23 mouse cellular contexts compared by ENCODE assay signal in genomic region chr10:110811862-110812225, GRCm38 (mm10).
DNase-seq lines count a peak whose midpoint lies in the region; ATAC-seq and TF ChIP-seq lines count a peak whose summit lies in the region.
"Had no signal": no experiment of that assay in that cellular context is flagged by ENCODE, and none has a peak within 500 bp of the region (broad histone marks: within the 10 kb centered on the region; RNA-seq: fewer than 3 reads in every experiment).

No protein-coding gene starts in this region.

- WGBS in kidney, adult 2 months = 24% methylated on average over 2 of the region's 2 CpGs
- 53% methylated on average over 2 of the region's 2 CpGs for WGBS in lung, embryonic 14.5 days

- no peak overlapping the region for H3K9ac ChIP-seq in lung, embryonic 14.5 days
- H3K9ac ChIP-seq: embryonic facial prominence, embryonic 15.5 days; heart, embryonic 13.5 days; hindbrain, embryonic 15.5 days; neural tube, embryonic 13.5 days had no signal

- H3K36me3 ChIP-seq in kidney, adult 2 months (ENCODE audit: control insufficient read depth, insufficient read depth, low read length) = no peaks in the 10 kb centered on the region
- H3K36me3 ChIP-seq in lung, embryonic 14.5 days (ENCODE audit: insufficient read depth) = no peaks in the 10 kb centered on the region
- H3K36me3 ChIP-seq: embryonic facial prominence, embryonic 15.5 days; G1E; heart, embryonic 13.5 days; hindbrain, embryonic 15.5 days; neural tube, embryonic 13.5 days had no signal

- H3K4me1 ChIP-seq in kidney, adult 2 months (ENCODE audit: control insufficient read depth, insufficient read depth, low read length) = peaks cover 5% of the 10 kb centered on the region; the same call in 1 of the 2 replicates
- no peaks in the 10 kb centered on the region for H3K4me1 ChIP-seq in lung, embryonic 14.5 days (ENCODE audit: insufficient read depth)
- H3K4me1 ChIP-seq: embryonic facial prominence, embryonic 15.5 days; heart, embryonic 13.5 days; hindbrain, embryonic 15.5 days; neural tube, embryonic 13.5 days had no signal

- POLR2A ChIA-PET in Patski (lab: Charles Lee) = no interaction called here

- no peak overlapping the region for H3K4me2 ChIP-seq in lung, embryonic 14.5 days
- H3K4me2 ChIP-seq: embryonic facial prominence, embryonic 15.5 days; heart, embryonic 13.5 days; hindbrain, embryonic 15.5 days; midbrain, embryonic 11.5 days; neural tube, embryonic 13.5 days had no signal

- peak; percentile 51 for DNase-seq in kidney, adult 2 months
- DNase-seq in kidney, adult 18-20 months = no peak
- peak; percentile 27 for DNase-seq in lung, embryonic 14.5 days
- DNase-seq in lung, postnatal 25 days (ENCODE audit: low spot score) = no peak
- no peak for DNase-seq in Patski (ENCODE audit: low read depth, low spot score)
- no peak for DNase-seq in right cerebral cortex, postnatal 14 days
- no peak for DNase-seq in left cerebral cortex, adult 9 months (ENCODE audit: low spot score in 2 of 2)
- DNase-seq: adrenal gland, postnatal 36 days; cerebellum, adult 11-12 months; cerebellum, postnatal 14 days; embryo, embryonic 11 days; heart, postnatal 36 days; lung, adult 18-20 months; thymus, adult 2 months had no signal

- H3K27me3 ChIP-seq in kidney, adult 2 months (replicated peaks; ENCODE audit: control insufficient read depth, insufficient read depth, low read length) = no peaks in the 10 kb centered on the region
- no peaks in the 10 kb centered on the region for H3K27me3 ChIP-seq in lung, embryonic 14.5 days (ENCODE audit: insufficient read depth, low read length)
- H3K27me3 ChIP-seq in Patski = peaks cover 14% of the 10 kb centered on the region
- H3K27me3 ChIP-seq: embryonic facial prominence, embryonic 15.5 days; heart, embryonic 13.5 days; hindbrain, embryonic 15.5 days; neural tube, embryonic 13.5 days had no signal

- no peak for TF ChIP-seq POLR2A in kidney, adult 2 months (IDR thresholded peaks at IDR 0.05; ENCODE audit: low read depth, low read length)

- no peaks in the 10 kb centered on the region for H3K9me3 ChIP-seq in lung, embryonic 14.5 days (ENCODE audit: low read depth, low read length)
- H3K9me3 ChIP-seq: embryonic facial prominence, embryonic 15.5 days; G1E; heart, embryonic 13.5 days; hindbrain, embryonic 15.5 days; neural tube, embryonic 13.5 days had no signal

- in situ Hi-C loops in Patski (cut with MboI; ENCODE audit: low pct_unique_long_range_greater_than_20kb) = no loop called here

- no peak overlapping the region; the same call in 1 of the 2 replicates for H3K27ac ChIP-seq in kidney, adult 2 months (ENCODE audit: insufficient read depth, low read depth, low read length)
- no peak overlapping the region for H3K27ac ChIP-seq in lung, embryonic 14.5 days (ENCODE audit: low read depth)
- H3K27ac ChIP-seq: embryonic facial prominence, embryonic 15.5 days; heart, embryonic 13.5 days; hindbrain, embryonic 15.5 days; macrophage; neural tube, embryonic 13.5 days had no signal

- no peak overlapping the region for H3K4me3 ChIP-seq in kidney, adult 2 months (ENCODE audit: insufficient read depth, low read depth, low read length)
- no peak overlapping the region for H3K4me3 ChIP-seq in lung, embryonic 14.5 days (ENCODE audit: low read depth, low read length)
- H3K4me3 ChIP-seq: embryonic facial prominence, embryonic 15.5 days; heart, embryonic 13.5 days; hindbrain, embryonic 15.5 days; neural tube, embryonic 13.5 days had no signal

- CTCF ChIA-PET in Patski (lab: Charles Lee) = no interaction called here

- ATAC-seq in lung, embryonic 14.5 days (ENCODE audit: insufficient read depth) = no peak
- no peak for ATAC-seq in Patski
- 0 out of 2 replicates have a peak, but pooled peaks have one; percentile 20 for ATAC-seq in megakaryocyte progenitor cell, adult 5-6 weeks (replicated peaks; ENCODE audit: poor library complexity)
- ATAC-seq: forebrain, embryonic 16.5 days had no signal

- TF ChIP-seq CTCF in kidney, adult 2 months (conservative IDR thresholded peaks at IDR 0.05; ENCODE audit: insufficient read depth, insufficient read length, low read depth, low read length) = no peak; the same call in 1 of the 2 replicates
- peak; percentile 17; the same call in 1 of the 2 replicates for TF ChIP-seq CTCF in lung, embryonic 14.5 days (IDR thresholded peaks at IDR 0.05; ENCODE audit: low read depth)
- TF ChIP-seq CTCF in Patski (IDR thresholded peaks at IDR 0.05) = peak; percentile 38

Comparison
In these comparisons a context has a peak if more than half of its experiments do, and no peak if none do; other contexts are left out.
1. DNase-seq: peak in kidney, adult 2 months (single experiment) and lung, embryonic 14.5 days (single experiment); none in kidney, adult 18-20 months (single experiment), lung, postnatal 25 days (single experiment), Patski (single experiment), right cerebral cortex, postnatal 14 days (single experiment) and left cerebral cortex, adult 9 months (0 of 2).